Mouse (Mus musculus): ENCODE measurements around the gene Actn1. TPM values are rescaled to one million over a fixed set of nuclear protein-coding genes. Genes with fewer than 3 reads are reported as not detected.

Gene Actn1
- total RNA-seq, 2 experiments from 2014 or later, result 13.9 to 18.2 TPM

DNA sequence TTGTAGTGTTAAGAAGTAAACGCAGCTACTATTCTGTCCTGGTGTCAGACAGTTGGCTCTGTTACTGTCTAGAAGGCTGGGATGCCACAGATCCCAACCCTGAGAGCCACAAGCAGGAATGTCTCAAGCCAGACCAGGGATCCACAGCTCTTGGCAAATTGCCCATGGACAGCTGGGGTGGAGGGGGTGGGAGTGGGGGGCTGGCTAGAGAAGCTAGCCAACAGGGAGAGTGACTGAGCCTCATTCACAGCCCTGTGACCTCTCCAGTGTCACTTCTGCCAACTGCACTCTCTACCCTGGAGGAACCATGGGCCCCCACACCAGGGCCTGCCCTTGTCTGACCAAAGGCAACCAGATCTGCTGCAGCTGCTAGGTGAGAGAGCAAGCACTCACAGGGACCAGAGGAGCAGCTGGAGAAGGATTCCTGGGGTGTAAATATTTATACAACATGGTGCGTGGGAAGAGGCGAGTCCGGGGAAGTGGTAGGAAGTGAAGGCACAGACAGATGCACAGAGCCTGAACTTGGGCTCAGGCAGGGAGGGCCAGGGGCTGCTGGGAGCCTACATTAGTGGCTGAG lies 136.9 kb downstream of the Actn1 start:
- no peak for ATAC-seq (replicated peaks; ENCODE audit: poor library complexity, severe bottlenecking)

DNA sequence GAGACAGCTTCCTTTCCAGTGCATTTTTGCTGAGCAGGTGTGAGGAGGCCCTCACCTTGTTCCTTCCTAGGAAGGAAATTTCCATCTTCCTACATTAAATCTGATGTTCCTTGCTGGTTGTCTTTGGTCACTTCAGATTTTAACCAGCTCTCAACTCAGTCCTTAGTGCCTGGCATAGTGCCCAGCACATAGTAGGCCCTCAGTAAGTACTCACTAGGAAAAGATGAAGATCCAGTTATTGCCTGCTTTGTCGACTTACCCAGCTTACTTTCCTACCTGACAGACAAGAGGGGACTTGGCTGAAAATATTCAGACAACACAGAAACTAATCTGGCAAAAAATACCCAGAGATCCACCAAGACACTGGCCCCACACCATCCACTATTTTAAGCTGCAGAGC lies 138.7 kb downstream of the Actn1 start:
- no peak for ATAC-seq (replicated peaks; ENCODE audit: poor library complexity, severe bottlenecking)

DNA sequence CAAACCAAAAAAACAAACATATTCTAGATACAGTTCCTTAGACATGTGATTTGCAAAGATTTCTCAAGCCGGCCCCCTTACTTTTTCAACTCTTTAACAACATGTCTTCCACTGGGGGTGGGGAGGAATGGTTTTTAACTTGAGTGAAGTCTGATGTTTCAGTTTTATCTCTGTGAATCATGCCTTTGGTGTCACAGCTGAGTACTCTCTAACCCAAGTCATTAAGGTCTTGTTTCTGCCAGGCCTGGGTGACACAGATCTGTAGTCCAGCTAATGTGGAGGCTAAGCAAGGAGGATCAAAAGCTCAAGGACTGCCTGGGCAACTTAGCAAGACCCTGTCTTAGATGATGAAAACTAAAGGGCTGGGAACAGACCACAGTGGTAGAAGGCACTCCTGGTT lies 141.6 kb downstream of the Actn1 start:
- ATAC-seq (replicated peaks; ENCODE audit: poor library complexity, severe bottlenecking), result no peak

Other genes with a start within 250 kb of the Actn1 start
- 1.9 and 8.5 TPM in 2 replicates for gene Zfp36l1, start 147.4 kb downstream of the Actn1 start, total RNA-seq (2014; fragmentation: Nextera tagmentation)
- 0.36 and 0.56 TPM in 2 replicates for gene Zfp36l1, start 147.4 kb downstream of the Actn1 start, total RNA-seq (2017)
- 11.9 and 12.9 TPM in 2 replicates for gene Dcaf5, start 176.2 kb upstream of the Actn1 start, total RNA-seq (2014; fragmentation: Nextera tagmentation)
- 14.2 and 14.4 TPM in 2 replicates for gene Dcaf5, start 176.2 kb upstream of the Actn1 start, total RNA-seq (2017)
- 13.8 and 20.0 TPM in 2 replicates for gene Exd2, start 202.7 kb upstream of the Actn1 start, total RNA-seq (2014; fragmentation: Nextera tagmentation)
- 9.9 and 11.2 TPM in 2 replicates for gene Exd2, start 202.7 kb upstream of the Actn1 start, total RNA-seq (2017)

All from granulocyte monocyte progenitor cell, adult 5-6 weeks (primary cell).